Mouse (Mus musculus) hindbrain, embryonic 14.5 days (tissue): Measurements from ENCODE around the gene Psmb3. TPM values are rescaled to one million over a fixed set of nuclear protein-coding genes. Genes with fewer than 3 reads are reported as not detected.
"Not testable (repeated sequence)": the region's sequence is repeated elsewhere in the genome, so short reads cannot be mapped to it uniquely, and the experiment has no call there.

Experiments used
- ATAC-seq: fragments of 200-750 bp; cut with Nextera tagmentation; 2 replicates; pipeline ENCODE4 v1.8.0; 2017; ENCODE audit warnings: moderate number of reproducible peaks, mild to moderate bottlenecking, moderate TSS enrichment, moderate library complexity; ENCODE audit not compliant: low FRiP score
- DNase-seq: peaks from one replicate; pipeline ENCODE4 v3.0.0-alpha.2; 2015; ENCODE audit warnings: low spot score
- H3K27ac ChIP-seq: fragments of 300-500 bp; sonication (generic); 2 replicates; pipeline ENCODE4 v1.5.1; 2014; ENCODE audit warnings: mild to moderate bottlenecking, moderate library complexity
- H3K27me3 ChIP-seq: fragments of 300-500 bp; sonication (generic); 2 replicates; pipeline ENCODE4 v1.6.1; 2014; ENCODE audit warnings: mild to moderate bottlenecking, low read length, mixed read lengths; ENCODE audit not compliant: control insufficient read depth, insufficient read depth
- H3K36me3 ChIP-seq: fragments of 300-500 bp; sonication (generic); replicated peaks from 2 replicates; pipeline ENCODE4 v1.6.1; 2014; ENCODE audit not compliant: control insufficient read depth, insufficient read depth
- H3K4me1 ChIP-seq: fragments of 300-500 bp; sonication (generic); replicated peaks from 2 replicates; pipeline ENCODE4 v1.6.1; 2014; ENCODE audit warnings: antibody characterized with exemption, low read length, mixed read lengths; ENCODE audit not compliant: control insufficient read depth, insufficient read depth
- H3K4me2 ChIP-seq: fragments of 300-500 bp; sonication (generic); replicated peaks from 2 replicates; pipeline ENCODE4 v1.6.1; 2014; ENCODE audit warnings: mild to moderate bottlenecking, moderate library complexity
- H3K4me3 ChIP-seq: fragments of 300-500 bp; sonication (generic); replicated peaks from 2 replicates; pipeline ENCODE4 v1.5.1; 2014; ENCODE audit warnings: mild to moderate bottlenecking, low read length
- H3K9ac ChIP-seq: fragments of 300-500 bp; sonication (generic); 2 replicates; pipeline ENCODE4 v1.6.1; 2014
- H3K9me3 ChIP-seq: fragments of 300-500 bp; sonication (generic); 2 replicates; pipeline ENCODE4 v1.6.1; 2016; ENCODE audit warnings: low read length; ENCODE audit not compliant: control insufficient read depth
- WGBS: fragments of 180-500 bp; shearing (Covaris S2); extraction: QIAGEN DNeasy Blood & Tissue Kit; methylation state at CpG from one replicate; pipeline ENCODE4 v1.1.7; 2014; 5-methylcytosine and 5-hydroxymethylcytosine counted together
- polyA plus RNA-seq: library from polyadenylated mRNA; unstranded; fragments of >200 nt; fragmentation: Nextera tagmentation; extraction: Ambion mirVana; gene quantifications from 2 replicates; pipeline ENCODE4 v1.2.1, GENCODE M21; 2014

Gene Psmb3
- polyA plus RNA-seq, 1 experiment from 2014 or later, result 489 TPM

DNA sequence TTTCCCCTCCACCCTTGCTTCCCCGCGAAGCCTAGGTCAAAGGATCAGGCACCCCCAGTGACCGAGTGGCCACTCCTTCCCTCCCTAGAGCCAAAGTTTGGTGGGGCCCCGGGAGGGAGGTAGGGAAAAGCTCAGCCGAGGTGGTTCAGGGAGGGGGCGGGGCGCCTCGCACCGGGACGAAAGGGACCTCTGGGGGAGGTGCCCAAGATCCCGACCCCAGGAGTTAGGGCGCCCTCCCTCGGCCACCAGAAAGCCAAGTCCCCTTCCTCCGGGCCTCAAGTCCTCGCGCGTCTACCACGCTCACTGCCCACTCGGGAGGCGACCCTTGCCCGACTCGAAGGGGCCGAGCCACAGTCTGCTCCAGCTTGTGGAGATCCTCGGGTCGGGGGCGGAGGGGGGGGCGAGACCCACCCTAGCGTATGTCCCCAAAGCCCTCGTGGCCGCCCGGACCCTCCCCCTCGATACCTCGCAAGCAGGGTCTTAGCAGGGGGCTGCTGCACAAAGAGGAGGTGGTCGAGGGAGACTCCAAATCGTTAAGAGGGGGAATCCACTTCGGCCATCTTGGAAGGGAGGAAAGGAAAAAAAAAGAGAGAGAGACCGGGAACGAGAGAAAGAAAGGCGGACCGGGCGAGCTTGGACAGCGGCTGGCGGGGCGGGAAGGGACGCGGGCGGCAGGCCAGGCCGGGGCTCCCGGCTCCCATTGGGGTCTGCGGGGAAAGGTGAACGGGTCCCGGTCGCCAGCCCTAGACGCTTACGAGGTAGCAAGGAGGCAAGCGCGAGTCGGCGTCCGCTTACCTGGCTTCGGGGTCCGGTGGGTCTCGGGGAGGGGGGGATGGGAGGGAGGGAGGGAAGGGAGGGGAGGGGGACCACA, 4.2 kb upstream of the Psmb3 start:
- peak overlapping the region; percentile 86 for H3K4me2 ChIP-seq
- WGBS, result under 1% methylated on average over 56 of the region's 63 CpGs
- H3K4me1 ChIP-seq, result peaks cover 59% of the 10 kb centered on the region
- DNase-seq, result peak; percentile 55
- no peak; the same call in 1 of the 2 replicates for ATAC-seq
- peak overlapping the region; percentile 78 for H3K4me3 ChIP-seq
- H3K9me3 ChIP-seq, result no peaks in the 10 kb centered on the region
- H3K27ac ChIP-seq, result peak overlapping the region; percentile 98
- no peaks in the 10 kb centered on the region for H3K27me3 ChIP-seq
- H3K9ac ChIP-seq, result peak overlapping the region; percentile 93
- H3K36me3 ChIP-seq, result no peaks in the 10 kb centered on the region

DNA sequence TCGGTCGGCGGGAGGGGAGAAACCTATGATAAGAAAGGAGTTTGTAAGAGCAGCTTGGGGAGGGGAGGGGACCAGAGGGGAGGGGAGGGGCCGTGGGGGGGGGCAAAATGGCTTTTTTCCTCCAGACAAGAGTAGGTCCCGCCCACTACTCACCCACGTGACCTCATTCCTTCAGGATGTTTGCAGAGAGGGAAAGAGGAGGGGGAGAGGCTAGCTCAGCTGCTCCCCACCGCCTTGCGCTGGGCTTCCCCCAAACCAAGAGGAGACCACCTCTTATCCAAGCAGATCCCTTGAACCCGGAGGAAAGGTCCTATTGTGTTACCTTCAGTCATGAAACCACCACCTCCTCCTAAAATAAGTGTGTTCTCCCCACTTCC, 3.6 kb upstream of the Psmb3 start:
- Histone ChIP-seq H3K27ac (peak overlapping the region; percentile 98), H3K27me3 (no peaks in the 10 kb centered on the region), H3K4me2 (peak overlapping the region; percentile 86), H3K4me3 (peak overlapping the region; percentile 78), H3K9me3 (no peaks in the 10 kb centered on the region), H3K4me1 (peaks cover 59% of the 10 kb centered on the region), H3K9ac (peak overlapping the region; percentile 93), H3K36me3 (no peaks in the 10 kb centered on the region)
- DNase-seq (peak; percentile 92), ATAC-seq (peak; percentile 57)
- 0% methylated on average over 6 of the region's 9 CpGs for WGBS

DNA sequence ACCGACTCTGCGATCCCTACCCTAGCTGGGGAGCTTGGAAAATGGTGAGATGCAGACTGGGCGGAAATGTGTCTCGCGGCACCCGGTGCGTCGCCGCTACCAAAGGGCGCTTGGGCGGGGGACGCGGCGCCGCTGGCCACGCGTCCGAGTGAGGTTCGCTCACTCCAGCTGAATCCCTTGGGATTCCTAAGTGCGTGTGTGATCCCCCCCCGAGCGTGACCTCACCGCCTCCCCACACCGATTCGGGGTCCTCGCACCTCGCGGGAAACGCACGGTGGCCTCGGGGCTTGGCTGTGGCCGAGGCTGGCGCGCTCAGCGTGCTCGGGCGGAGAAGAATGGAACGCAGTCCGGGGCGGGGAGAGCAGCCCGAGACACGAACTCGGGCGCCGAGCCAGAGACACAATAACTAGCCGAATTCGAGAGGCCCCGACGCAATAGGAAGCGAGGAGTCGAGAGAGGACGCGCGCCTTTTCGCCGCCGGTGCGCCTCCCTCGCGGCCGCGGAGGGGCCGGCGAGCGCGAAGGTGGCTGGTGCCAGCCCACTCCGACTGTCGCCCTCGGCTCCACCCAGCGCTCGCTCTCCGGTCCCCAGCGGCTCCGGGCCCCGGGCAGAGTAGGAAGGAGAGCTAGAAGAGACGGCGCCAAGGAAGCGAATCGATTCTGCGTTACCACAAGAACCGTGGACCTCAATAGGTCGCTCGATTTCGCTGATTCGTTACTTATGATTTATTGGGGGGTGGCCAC, 3.0 kb upstream of the Psmb3 start, which contains the start of gene Pcgf2:
Pcgf2 (minus strand) TSS at position 495 of the 743 bp plus-strand sequence.
- peak; percentile 12; the same call in 1 of the 2 replicates for ATAC-seq
- WGBS, result under 1% methylated on average over 85 of the region's 85 CpGs

DNA sequence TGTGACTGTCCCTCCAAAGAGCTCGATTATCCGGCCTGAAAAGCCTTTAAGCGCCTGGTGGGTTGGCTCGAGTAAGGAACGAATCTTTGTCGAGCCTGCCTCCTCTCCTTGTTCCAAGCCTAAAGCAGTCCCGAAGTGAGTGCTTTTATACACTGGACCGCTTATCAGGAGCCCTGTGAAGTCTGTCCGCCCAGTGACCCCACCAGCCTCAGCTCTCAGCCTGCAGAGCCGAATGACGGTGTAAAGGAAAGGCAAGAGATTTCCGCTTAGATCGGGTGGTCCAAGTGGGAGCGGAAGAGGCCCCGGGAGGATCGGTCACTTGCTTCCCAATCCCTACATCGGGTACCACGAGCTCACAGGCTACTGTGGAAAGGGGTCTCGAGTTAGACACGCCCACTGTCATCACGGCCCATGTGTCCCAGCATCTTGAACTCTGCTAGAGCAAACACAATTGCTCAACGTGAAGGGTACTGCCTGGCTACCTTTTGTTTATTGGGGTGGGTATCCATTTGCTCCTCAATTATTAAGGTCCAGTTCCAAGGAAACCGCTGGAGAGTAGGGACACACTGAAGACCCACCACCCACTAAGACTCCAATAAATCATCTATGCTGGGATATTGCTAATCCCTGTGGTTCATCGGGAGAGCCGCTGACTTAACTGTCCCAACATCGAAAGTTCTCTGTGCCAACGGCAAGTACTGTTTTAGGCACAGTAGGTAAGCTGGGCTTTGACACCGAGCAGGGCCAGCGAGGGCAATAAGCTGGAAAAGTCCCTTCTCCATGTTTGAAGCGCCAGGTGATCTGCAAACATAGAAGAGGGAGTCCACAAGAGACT, 2.2 kb upstream of the Psmb3 start:
- no peaks in the 10 kb centered on the region for H3K27me3 ChIP-seq
- peak overlapping the region; percentile 86 for H3K4me2 ChIP-seq
- peak overlapping the region; percentile 78 for H3K4me3 ChIP-seq
- no peaks in the 10 kb centered on the region for H3K9me3 ChIP-seq
- peak overlapping the region; percentile 85 for H3K9ac ChIP-seq
- DNase-seq (no peak), ATAC-seq (no peak)
- peaks cover 3% of the 10 kb centered on the region; the same call in 1 of the 2 replicates for H3K36me3 ChIP-seq
- H3K27ac ChIP-seq, result peak overlapping the region; percentile 98
- peaks cover 46% of the 10 kb centered on the region for H3K4me1 ChIP-seq
- WGBS, result 16% methylated on average over 30 of the region's 30 CpGs

More for the DNA sequence above, 3.0 kb upstream of the Psmb3 start, which contains the start of gene Pcgf2:
- Histone ChIP-seq H3K4me2 (peak within 1 kb of the TSS; percentile 86), H3K9ac (peak within 1 kb of the TSS; percentile 93), H3K4me1 (peaks cover 54% of the 10 kb centered on the region), H3K27ac (peak within 1 kb of the TSS; percentile 98), H3K27me3 (no peaks in the 10 kb centered on the region), H3K36me3 (no peaks in the 10 kb centered on the region), H3K4me3 (peak within 1 kb of the TSS; percentile 78), H3K9me3 (no peaks in the 10 kb centered on the region)
- DNase-seq, result peak; percentile 74

DNA sequence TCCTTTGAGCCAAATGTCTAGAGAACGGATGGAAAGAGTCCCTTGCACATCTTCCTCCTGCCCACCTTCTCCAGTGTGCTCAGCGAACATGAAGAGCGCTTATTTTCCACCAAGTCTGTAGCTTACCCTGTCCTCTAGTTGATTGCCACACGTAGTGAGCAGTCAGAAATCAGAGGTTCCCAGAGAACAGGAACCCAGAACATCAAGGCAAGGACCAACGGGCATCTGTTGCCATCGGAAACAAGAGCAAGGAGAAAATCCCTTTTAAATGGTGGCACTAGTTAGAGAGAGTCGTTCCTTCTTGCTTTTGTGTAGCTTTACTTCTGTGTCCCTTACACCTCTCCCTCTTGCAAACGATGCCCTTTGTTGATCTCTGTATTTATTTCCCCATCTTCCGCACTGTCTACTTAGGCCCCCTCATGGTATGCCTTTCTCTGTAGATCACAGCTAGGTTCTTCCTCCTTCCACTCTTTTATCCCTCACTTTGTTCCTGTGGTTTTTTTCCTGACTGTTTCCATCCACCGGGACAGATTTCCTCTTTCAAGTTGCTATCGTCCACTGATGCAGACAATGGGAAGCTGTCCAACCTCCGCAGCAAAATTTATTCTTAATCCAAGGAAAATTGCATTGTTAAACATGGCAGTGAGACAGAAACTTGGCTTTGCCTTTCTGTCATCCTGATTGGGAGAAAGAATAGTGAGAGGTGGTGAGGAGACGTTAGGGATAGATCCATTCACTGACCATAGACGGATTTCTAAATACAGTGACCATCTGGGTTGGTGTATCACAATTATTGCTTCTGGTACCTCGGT, 1.4 kb upstream of the Psmb3 start:
- H3K4me2 ChIP-seq, result peak overlapping the region; percentile 86
- H3K9me3 ChIP-seq, result no peaks in the 10 kb centered on the region
- peak overlapping the region; percentile 78 for H3K4me3 ChIP-seq
- ATAC-seq (no peak), DNase-seq (no peak)
- peaks cover 11% of the 10 kb centered on the region for H3K36me3 ChIP-seq
- H3K9ac ChIP-seq, result peak overlapping the region; percentile 65; the same call in 1 of the 2 replicates
- peaks cover 38% of the 10 kb centered on the region for H3K4me1 ChIP-seq
- WGBS, result 50% methylated on average over 15 of the region's 15 CpGs
- no peaks in the 10 kb centered on the region for H3K27me3 ChIP-seq
- H3K27ac ChIP-seq, result peak overlapping the region; percentile 74; the same call in 1 of the 2 replicates

DNA sequence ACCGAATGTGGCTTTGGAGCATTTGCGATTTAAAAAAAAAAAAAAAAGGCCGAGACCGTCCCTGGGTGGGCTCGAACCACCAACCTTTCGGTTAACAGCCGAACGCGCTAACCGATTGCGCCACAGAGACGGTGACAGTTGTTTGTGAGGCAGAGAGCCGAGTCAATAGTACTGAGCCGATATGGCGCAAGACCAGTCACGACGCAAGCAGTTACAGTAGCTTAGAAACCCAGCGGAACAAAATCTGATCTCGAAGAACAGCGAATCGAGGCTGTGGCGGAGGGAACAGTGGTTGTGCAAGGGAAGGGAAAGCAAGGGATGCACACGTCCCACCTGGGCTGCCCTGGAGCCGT, 830 bp upstream of the Psmb3 start:
- DNase-seq (peak; percentile 98), ATAC-seq (no peak)
- H3K4me1 ChIP-seq, result peaks cover 32% of the 10 kb centered on the region
- peak overlapping the region; percentile 86 for H3K4me2 ChIP-seq
- H3K36me3 ChIP-seq, result peaks cover 17% of the 10 kb centered on the region
- peak overlapping the region; percentile 78 for H3K4me3 ChIP-seq
- H3K27me3 ChIP-seq, result no peaks in the 10 kb centered on the region
- no peaks in the 10 kb centered on the region for H3K9me3 ChIP-seq
- H3K9ac ChIP-seq, result peak overlapping the region; percentile 65
- peak overlapping the region; percentile 74 for H3K27ac ChIP-seq
- under 1% methylated on average over 24 of the region's 24 CpGs for WGBS

DNA sequence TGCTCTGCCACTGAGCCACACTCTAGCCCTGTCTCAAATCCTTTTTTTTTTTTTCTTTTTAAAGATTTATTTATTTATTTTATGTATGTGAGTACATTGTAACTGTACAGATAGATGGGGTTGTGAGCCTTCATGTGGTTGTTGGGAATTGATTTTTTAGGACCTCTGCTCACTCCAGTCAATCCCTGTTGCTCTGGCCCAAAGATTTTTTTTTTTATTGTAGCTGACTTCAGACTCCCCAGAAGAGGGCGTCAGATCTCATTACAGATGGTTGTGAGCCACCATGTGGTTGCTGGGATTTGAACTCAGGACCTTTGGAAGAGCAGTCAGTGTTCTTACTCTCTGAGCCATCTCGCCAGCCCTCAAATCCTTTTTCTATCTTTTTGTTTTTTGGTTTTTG, 6.9 kb downstream of the Psmb3 start:
- H3K9ac ChIP-seq, DNase-seq, H3K9me3 ChIP-seq, H3K27ac ChIP-seq, ATAC-seq, H3K4me1 ChIP-seq, H3K4me2 ChIP-seq, H3K27me3 ChIP-seq, H3K4me3 ChIP-seq: not testable (repeated sequence)
- WGBS, result 82% methylated on average over 2 of the region's 2 CpGs
- H3K36me3 ChIP-seq, result peaks cover 85% of the 10 kb centered on the region

DNA sequence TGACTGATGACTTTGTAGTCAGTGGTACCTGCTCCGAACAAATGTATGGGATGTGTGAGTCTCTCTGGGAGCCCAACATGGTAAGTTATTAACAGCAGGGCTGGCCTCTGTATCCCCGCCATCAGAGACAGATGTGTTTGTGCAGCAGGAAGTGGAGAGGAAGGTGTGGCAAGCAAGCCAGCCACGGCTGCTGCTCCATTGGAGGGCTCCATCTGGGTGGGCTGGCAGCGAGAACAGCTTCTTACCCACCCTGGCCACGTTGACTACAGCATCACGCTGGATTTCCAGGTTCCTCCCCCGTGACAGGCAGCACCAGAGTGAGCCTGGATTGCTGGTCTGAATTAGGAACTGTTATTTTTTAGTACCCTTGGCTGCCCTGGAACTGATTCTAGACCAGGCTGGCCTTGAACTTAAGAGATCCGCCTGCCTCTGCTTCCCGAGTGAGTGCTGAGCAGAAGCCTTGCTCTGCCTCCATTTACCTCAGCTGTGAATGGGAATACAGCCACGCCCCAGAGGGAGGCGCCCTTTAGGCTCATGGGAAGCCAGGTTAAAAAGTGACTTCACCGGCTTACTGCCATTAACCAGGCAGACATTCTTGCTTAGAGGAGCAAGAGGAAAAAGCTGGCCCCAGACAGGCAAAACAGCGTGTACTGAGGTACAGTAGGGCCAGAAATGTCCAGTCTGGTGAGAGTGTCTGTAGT, 8.2 kb downstream of the Psmb3 start:
- no peak for DNase-seq
- H3K4me1 ChIP-seq, result no peaks in the 10 kb centered on the region
- no peaks in the 10 kb centered on the region for H3K27me3 ChIP-seq
- no peak overlapping the region for H3K27ac ChIP-seq
- H3K9me3 ChIP-seq, result no peaks in the 10 kb centered on the region
- WGBS, result 87% methylated on average over 13 of the region's 13 CpGs
- H3K4me3 ChIP-seq, result no peak overlapping the region
- H3K4me2 ChIP-seq, result no peak overlapping the region
- no peak for ATAC-seq
- H3K36me3 ChIP-seq, result peaks cover 83% of the 10 kb centered on the region
- no peak overlapping the region for H3K9ac ChIP-seq
